Mouse (Mus musculus): Measurements from ENCODE around the gene Asic1.

DNA sequence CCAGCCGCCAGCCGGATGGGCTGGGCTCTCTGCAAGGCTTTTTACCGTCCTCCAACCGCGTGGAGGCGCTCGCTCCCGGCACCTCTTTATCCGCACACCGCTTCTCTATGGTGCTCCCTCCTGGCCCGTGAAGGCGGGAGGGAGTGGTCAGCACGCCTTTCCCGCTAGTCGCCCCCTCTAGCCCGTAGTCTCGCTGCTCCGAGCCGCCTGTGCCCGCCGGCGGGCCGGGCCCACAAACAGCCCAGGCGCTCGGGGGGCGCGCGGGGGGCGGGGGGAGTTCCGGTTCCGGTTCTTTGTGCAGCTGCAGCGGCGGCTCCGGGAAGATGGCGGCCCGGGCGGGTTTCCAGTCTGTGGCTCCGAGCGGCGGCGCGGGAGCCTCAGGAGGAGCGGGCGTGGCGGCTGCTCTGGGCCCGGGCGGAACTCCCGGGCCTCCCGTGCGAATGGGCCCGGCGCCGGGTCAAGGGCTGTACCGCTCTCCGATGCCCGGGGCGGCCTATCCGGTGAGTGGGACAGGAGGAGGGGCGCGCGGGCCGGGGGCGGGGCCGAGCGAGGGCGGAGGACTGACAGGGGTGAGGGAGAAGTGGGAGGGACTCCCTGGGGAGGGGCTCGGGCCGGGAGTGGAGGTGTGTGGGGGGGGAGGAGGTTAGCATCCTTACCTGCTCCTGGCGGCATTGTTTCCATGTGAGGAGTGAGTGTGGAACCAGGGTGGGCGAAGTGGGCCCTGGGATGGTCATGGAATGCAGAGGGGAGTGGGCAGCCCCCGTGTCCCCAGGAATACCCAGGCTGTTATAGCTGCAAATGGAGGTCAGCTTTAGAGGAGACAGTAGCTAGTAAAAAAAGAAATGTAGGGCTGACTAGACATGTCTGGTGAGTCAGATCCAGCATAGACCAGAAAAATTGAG lies 32.1 kb downstream of the Asic1 start, which contains the start of gene Smarcd1:
- TF ChIP-seq CTCF (IDR thresholded peaks at IDR 0.05; ENCODE audit: low read depth) (peak; percentile 90), EP300 (optimal IDR thresholded peaks at IDR 0.05) (no peak)
